Mouse (Mus musculus): Measurements from ENCODE around the gene H1fx. TPM values are rescaled to one million over a fixed set of nuclear protein-coding genes. Genes with fewer than 3 reads are reported as not detected.
A peak's percentile ranks its signal among the peaks of the same experiment; 100 is the strongest.
"Not testable (repeated sequence)": the region's sequence is repeated elsewhere in the genome, so short reads cannot be mapped to it uniquely, and the experiment has no call there.

H1fx gene
- polyA plus RNA-seq (2012; rRNA removed), result 3.0 and 5.0 TPM in 2 replicates

GRCm38 (mm10) chr6:87981547-87982256 lies at the start of gene H1fx:
Gene H1fx (minus strand): TSS chr6:87981637.
- 2% methylated on average over 55 of the region's 55 CpGs for WGBS
- no peak for DNase-seq (ENCODE audit: low read depth, low spot score)

- DNase-seq (ENCODE audit: low read depth, low spot score), result no peak
These were observed 49.0 kb upstream of the H1fx start for GRCm38 (mm10) chr6:88030432-88030831.

GRCm38 (mm10) chr6:88027390-88027789 lies 46.0 kb upstream of the H1fx start:
- DNase-seq (ENCODE audit: low read depth, low spot score), result no peak
- WGBS, result 70% methylated on average over 5 of the region's 5 CpGs

More at GRCm38 (mm10) chr6:88030432-88030831, 49.0 kb upstream of the H1fx start:
- 89% methylated on average over 2 of the region's 2 CpGs for WGBS

- DNase-seq (ENCODE audit: low read depth, low spot score), result no peak
- WGBS, result 89% methylated on average over 10 of the region's 10 CpGs
These were observed 42.0 kb upstream of the H1fx start for GRCm38 (mm10) chr6:88023316-88023890.

- no peak for DNase-seq (ENCODE audit: low read depth, low spot score)
- WGBS, result 56% methylated on average over 2 of the region's 2 CpGs
These were observed 37.7 kb upstream of the H1fx start for GRCm38 (mm10) chr6:88019154-88019553.

- DNase-seq (ENCODE audit: low read depth, low spot score), result no peak
- 65% methylated on average over 4 of the region's 4 CpGs for WGBS
These were observed 36.4 kb upstream of the H1fx start for GRCm38 (mm10) chr6:88017821-88018220.

GRCm38 (mm10) chr6:88015797-88016196 lies 34.4 kb upstream of the H1fx start:
- WGBS, result 57% methylated on average over 2 of the region's 2 CpGs
- DNase-seq (ENCODE audit: low read depth, low spot score), result no peak

GRCm38 (mm10) chr6:88013456-88013855 lies 32.0 kb upstream of the H1fx start:
- DNase-seq (ENCODE audit: low read depth, low spot score), result no peak
- WGBS, result 83% methylated on average over 4 of the region's 4 CpGs

GRCm38 (mm10) chr6:88012601-88013000 lies 31.2 kb upstream of the H1fx start:
- 69% methylated on average over 2 of the region's 2 CpGs for WGBS
- DNase-seq (ENCODE audit: low read depth, low spot score), result no peak

- DNase-seq (ENCODE audit: low read depth, low spot score), result not testable (repeated sequence)
These were observed 29.7 kb upstream of the H1fx start for GRCm38 (mm10) chr6:88011106-88011505.

GRCm38 (mm10) chr6:88009209-88009608 lies 27.8 kb upstream of the H1fx start:
- DNase-seq (ENCODE audit: low read depth, low spot score), result no peak
- WGBS, result 89% methylated on average over 4 of the region's 4 CpGs

More at GRCm38 (mm10) chr6:88011106-88011505, 29.7 kb upstream of the H1fx start:
- WGBS, result 28% methylated on average over 1 of the region's 1 CpGs

GRCm38 (mm10) chr6:88004773-88005172 lies 23.3 kb upstream of the H1fx start:
- whole genome bisulfite sequencing, result 85% methylated on average over 14 of the region's 14 CpGs
- not testable (repeated sequence) for DNase-seq (ENCODE audit: low read depth, low spot score)

- WGBS, result 64% methylated on average over 4 of the region's 4 CpGs
- DNase-seq (ENCODE audit: low read depth, low spot score), result no peak
These were observed 22.0 kb upstream of the H1fx start for GRCm38 (mm10) chr6:88003439-88003838.

- WGBS, result 82% methylated on average over 4 of the region's 4 CpGs
- DNase-seq (ENCODE audit: low read depth, low spot score), result no peak
These were observed 16.9 kb upstream of the H1fx start for GRCm38 (mm10) chr6:87998358-87998757.

GRCm38 (mm10) chr6:87997706-87998265 lies 16.3 kb upstream of the H1fx start:
- peak; percentile 45 for DNase-seq (ENCODE audit: low read depth, low spot score)
- 59% methylated on average over 7 of the region's 7 CpGs for WGBS

- DNase-seq (ENCODE audit: low read depth, low spot score), result no peak
- 76% methylated on average over 9 of the region's 9 CpGs for WGBS
These were observed 15.2 kb upstream of the H1fx start for GRCm38 (mm10) chr6:87996606-87997005.

GRCm38 (mm10) chr6:87995519-87995918 lies 14.1 kb upstream of the H1fx start:
- 79% methylated on average over 4 of the region's 4 CpGs for WGBS
- no peak for DNase-seq (ENCODE audit: low read depth, low spot score)

- DNase-seq (ENCODE audit: low read depth, low spot score), result no peak
These were observed 12.5 kb upstream of the H1fx start for GRCm38 (mm10) chr6:87993790-87994571.

GRCm38 (mm10) chr6:87992733-87993132 lies 11.3 kb upstream of the H1fx start:
- peak; percentile 38 for DNase-seq (ENCODE audit: low read depth, low spot score)
- WGBS, result 24% methylated on average over 6 of the region's 6 CpGs

More at GRCm38 (mm10) chr6:87993790-87994571, 12.5 kb upstream of the H1fx start:
- WGBS, result 19% methylated on average over 18 of the region's 18 CpGs

- 94% methylated on average over 1 of the region's 1 CpGs for WGBS
These were observed 10.4 kb upstream of the H1fx start for GRCm38 (mm10) chr6:87991886-87992285.

More at GRCm38 (mm10) chr6:87991886-87992285, 10.4 kb upstream of the H1fx start:
- no peak for DNase-seq (ENCODE audit: low read depth, low spot score)

Data from large intestine, adult 2 months (tissue).